Mouse (Mus musculus) G1E (cell line): ENCODE data around the gene Trim72. TPM values are rescaled to one million over a fixed set of nuclear protein-coding genes. Genes with fewer than 3 reads are reported as not detected.
A peak's percentile ranks its signal among the peaks of the same experiment; 100 is the strongest.
"Not testable (repeated sequence)": the region's sequence is repeated elsewhere in the genome, so short reads cannot be mapped to it uniquely, and the experiment has no call there.

Source experiments
- ATAC-seq: 2 replicates; pipeline ENCODE4 v1.8.0; 2016; ENCODE audit warnings: mild to moderate bottlenecking; ENCODE audit not compliant: insufficient number of reproducible peaks, poor library complexity, low FRiP score, severe bottlenecking; ENCODE audit errors: extremely low read depth
- DNase-seq: peaks from one replicate; pipeline ENCODE4 v3.0.0; 2012; ENCODE audit warnings: low spot score
- H3K27me3 ChIP-seq: 2 replicates; pipeline ENCODE4 v1.6.1; 2012; ENCODE audit warnings: mild to moderate bottlenecking, low read length, inconsistent platforms; ENCODE audit not compliant: insufficient read depth
- H3K36me3 ChIP-seq: replicated peaks from 2 replicates; pipeline ENCODE3; 2012; ENCODE audit warnings: mild to moderate bottlenecking, inconsistent platforms
- H3K4me1 ChIP-seq: 2 replicates; pipeline ENCODE4 v1.6.1; 2012; ENCODE audit warnings: low read depth, low read length, inconsistent platforms, mixed read lengths; ENCODE audit not compliant: insufficient read depth
- H3K4me3 ChIP-seq: 2 replicates; pipeline ENCODE4 v1.5.1; 2012; ENCODE audit warnings: low read depth, mild to moderate bottlenecking, inconsistent platforms, low read length, moderate library complexity, mixed read lengths
- H3K9me3 ChIP-seq: replicated peaks from 2 replicates; pipeline ENCODE4 v1.6.1; 2012; ENCODE audit warnings: inconsistent platforms
- CTCF ChIP-seq: IDR thresholded peaks from 2 replicates; pipeline ENCODE4 v1.5.1; 2012; ENCODE audit warnings: low read depth, low read length, inconsistent platforms, mixed read lengths
- GATA1 ChIP-seq: IDR thresholded peaks from 2 replicates; pipeline ENCODE4 v1.6.1; 2012; ENCODE audit warnings: borderline replicate concordance, low read length, inconsistent platforms, mixed read lengths
- GATA2 ChIP-seq: IDR thresholded peaks from 2 replicates; pipeline ENCODE4 v1.6.1; 2012; ENCODE audit warnings: low read depth, low read length, inconsistent platforms, borderline replicate concordance
- POLR2AphosphoS5 ChIP-seq: IDR thresholded peaks from 2 replicates; pipeline ENCODE4 v1.6.1; 2012; ENCODE audit warnings: low read depth, low read length, inconsistent platforms; ENCODE audit not compliant: insufficient replicate concordance
- TAL1 ChIP-seq: conservative IDR thresholded peaks from 2 replicates; pipeline ENCODE4 v1.6.1; 2012; ENCODE audit warnings: low read depth, low read length, inconsistent platforms, mixed read lengths
- polyA plus RNA-seq: library from polyadenylated mRNA; stranded (reverse); fragments of >175 nt; gene quantifications from 2 replicates; pipeline ENCODE4 v1.2.3, GENCODE M21; 2012
- total RNA-seq, 2 experiments: library from RNA; stranded (forward) in 1 of 2; stranded (reverse) in 1 of 2; fragments of 200-1000 nt in 1 of 2; fragments of >200 nt in 1 of 2; fragmentation: Nextera tagmentation in 1 of 2; gene quantifications; 2 replicates each; pipeline ENCODE4 v1.2.3; 2014 to 2017

Trim72 gene
- total and polyA plus RNA-seq, 3 experiments, result 0.03 to 0.16 TPM; not detected in 1

GRCm38 (mm10) chr7:128006193-128006592, 2.4 kb downstream of the Trim72 start:
- Histone ChIP-seq H3K27me3 (peaks cover 40% of the 10 kb centered on the region), H3K4me1 (no peaks in the 10 kb centered on the region; the same call in 1 of the 2 replicates), H3K4me3 (no peak overlapping the region), H3K9me3 (no peaks in the 10 kb centered on the region), H3K36me3 (no peaks in the 10 kb centered on the region)
- TF ChIP-seq POLR2AphosphoS5 (no peak), GATA2 (no peak), CTCF (no peak), TAL1 (no peak)
- DNase-seq (no peak), ATAC-seq (no peak)

DNA sequence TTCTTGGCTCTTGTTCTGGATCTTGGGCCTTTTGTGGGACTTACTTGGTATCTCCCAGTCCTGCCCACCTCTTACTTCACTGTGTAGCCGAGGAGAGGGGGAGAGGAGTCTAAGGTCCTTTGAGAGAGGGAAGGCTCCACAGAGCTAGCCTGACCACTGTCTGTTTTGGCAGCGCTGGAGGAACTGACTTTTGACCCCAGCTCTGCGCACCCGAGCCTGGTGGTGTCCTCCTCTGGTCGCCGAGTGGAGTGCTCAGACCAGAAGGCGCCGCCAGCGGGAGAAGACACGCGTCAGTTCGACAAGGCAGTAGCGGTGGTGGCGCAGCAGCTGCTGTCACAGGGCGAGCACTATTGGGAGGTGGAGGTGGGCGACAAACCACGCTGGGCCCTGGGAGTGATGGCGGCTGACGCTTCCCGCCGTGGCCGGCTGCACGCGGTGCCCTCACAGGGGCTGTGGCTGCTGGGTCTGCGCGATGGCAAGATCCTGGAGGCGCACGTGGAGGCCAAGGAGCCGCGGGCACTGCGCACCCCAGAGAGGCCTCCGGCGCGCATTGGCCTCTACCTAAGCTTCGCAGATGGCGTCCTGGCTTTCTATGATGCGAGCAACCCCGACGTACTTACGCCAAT, 6.1 kb downstream of the Trim72 start:
- DNase-seq, result no peak
- no peak for TF ChIP-seq GATA2
- TF ChIP-seq POLR2AphosphoS5, result no peak
- no peak for TF ChIP-seq TAL1
- no peak for TF ChIP-seq CTCF
- Histone ChIP-seq H3K4me1 (no peaks in the 10 kb centered on the region), H3K27me3 (peaks cover 39% of the 10 kb centered on the region), H3K36me3 (no peaks in the 10 kb centered on the region), H3K9me3 (no peaks in the 10 kb centered on the region), H3K4me3 (peak overlapping the region; percentile 2; the same call in 1 of the 2 replicates)
- no peak for ATAC-seq

DNA sequence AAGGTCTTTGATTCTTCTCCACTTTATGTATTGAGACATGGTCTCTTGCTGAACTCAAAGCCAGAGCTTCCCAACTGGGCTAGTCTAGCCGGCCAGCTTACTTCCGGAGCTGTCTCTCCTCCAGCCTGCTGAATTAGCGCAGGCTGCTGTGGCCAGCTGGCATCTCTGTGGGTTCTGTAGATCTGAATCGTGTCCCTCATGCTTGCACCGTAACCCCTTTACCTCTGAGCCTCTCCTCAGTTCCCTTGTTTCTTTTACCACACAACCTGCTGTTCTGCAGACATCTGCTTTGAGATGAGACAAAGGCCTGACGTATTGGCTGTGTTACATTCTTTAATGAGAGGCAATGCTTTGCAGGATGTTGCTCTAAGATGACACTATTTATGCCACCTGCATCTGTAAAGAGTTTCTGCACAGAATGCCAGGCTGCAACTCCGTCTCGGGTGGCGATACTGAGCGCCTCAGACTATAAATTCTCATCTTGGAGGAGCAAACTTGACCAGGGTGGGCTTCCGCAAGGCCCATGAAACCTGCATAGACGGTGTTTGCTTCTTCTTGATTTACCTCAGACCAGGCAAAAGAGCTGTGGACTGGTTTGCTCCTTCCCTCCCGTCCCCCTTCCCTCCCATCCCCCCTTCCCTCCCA, 8.5 kb downstream of the Trim72 start:
- ATAC-seq (no peak), DNase-seq (no peak)
- no peaks in the 10 kb centered on the region for H3K4me1 ChIP-seq

GRCm38 (mm10) chr7:128013116-128013515, 9.4 kb downstream of the Trim72 start:
- TF ChIP-seq CTCF, result no peak
- no peak for TF ChIP-seq TAL1
- no peak for TF ChIP-seq GATA2
- no peak for TF ChIP-seq GATA1
- no peak for TF ChIP-seq POLR2AphosphoS5
- ATAC-seq (no peak), DNase-seq (no peak)
- H3K36me3 ChIP-seq, result no peaks in the 10 kb centered on the region
- H3K9me3 ChIP-seq, result no peaks in the 10 kb centered on the region
- H3K27me3 ChIP-seq, result peaks cover 32% of the 10 kb centered on the region
- no peak overlapping the region for H3K4me3 ChIP-seq
- H3K4me1 ChIP-seq, result no peaks in the 10 kb centered on the region

More for the DNA sequence above, 8.5 kb downstream of the Trim72 start:
- TF ChIP-seq CTCF (no peak), GATA1 (no peak), POLR2AphosphoS5 (no peak)
- no peak overlapping the region for H3K4me3 ChIP-seq
- no peaks in the 10 kb centered on the region for H3K36me3 ChIP-seq
- no peaks in the 10 kb centered on the region for H3K9me3 ChIP-seq
- H3K27me3 ChIP-seq, result peaks cover 37% of the 10 kb centered on the region

DNA sequence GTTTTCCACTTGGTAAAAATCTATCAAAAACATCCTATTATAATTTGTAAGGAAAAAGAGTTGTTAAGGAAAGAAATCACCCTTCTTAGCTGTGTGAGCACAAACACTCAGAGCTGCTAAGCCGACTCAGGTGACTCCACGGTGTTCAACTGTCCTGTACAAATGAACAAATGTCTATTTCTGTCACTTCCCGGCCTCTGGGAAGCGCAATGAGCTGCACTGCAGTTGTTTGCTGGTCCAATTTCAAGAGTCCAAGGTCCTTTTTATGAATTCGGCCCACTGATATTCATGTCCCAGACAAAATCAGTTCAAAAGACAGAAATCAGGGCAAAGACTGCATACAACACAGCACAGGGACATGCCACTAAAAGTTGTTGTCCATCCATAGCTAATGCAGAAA, 12.4 kb downstream of the Trim72 start:
- not testable (repeated sequence) for H3K4me1 ChIP-seq, ATAC-seq, H3K9me3 ChIP-seq, H3K36me3 ChIP-seq, H3K4me3 ChIP-seq, DNase-seq
- peaks cover 17% of the 10 kb centered on the region for H3K27me3 ChIP-seq

- Histone ChIP-seq H3K9me3 (no peaks in the 10 kb centered on the region), H3K4me3 (no peak overlapping the region), H3K27me3 (peaks cover 17% of the 10 kb centered on the region), H3K36me3 (no peaks in the 10 kb centered on the region), H3K4me1 (no peaks in the 10 kb centered on the region)
- ATAC-seq (no peak), DNase-seq (no peak)
- no peak for TF ChIP-seq TAL1
- no peak for TF ChIP-seq GATA2
- no peak for TF ChIP-seq GATA1
- TF ChIP-seq POLR2AphosphoS5, result no peak
- no peak for TF ChIP-seq CTCF
Observed at GRCm38 (mm10) chr7:128016650-128017049, 12.9 kb downstream of the Trim72 start.

GRCm38 (mm10) chr7:128018275-128018674, 14.5 kb downstream of the Trim72 start:
- no peak for ATAC-seq
- no peaks in the 10 kb centered on the region for H3K9me3 ChIP-seq

More at GRCm38 (mm10) chr7:128018275-128018674, 14.5 kb downstream of the Trim72 start:
- Histone ChIP-seq H3K4me3 (no peak overlapping the region), H3K36me3 (no peaks in the 10 kb centered on the region), H3K27me3 (peaks cover 11% of the 10 kb centered on the region), H3K4me1 (no peaks in the 10 kb centered on the region)
- no peak for TF ChIP-seq POLR2AphosphoS5
- no peak for DNase-seq
